Mouse (Mus musculus): ENCODE data around the gene Ndufaf3.
"Not testable (repeated sequence)": the region's sequence is repeated elsewhere in the genome, so short reads cannot be mapped to it uniquely, and the experiment has no call there.

Ndufaf3 gene

DNA sequence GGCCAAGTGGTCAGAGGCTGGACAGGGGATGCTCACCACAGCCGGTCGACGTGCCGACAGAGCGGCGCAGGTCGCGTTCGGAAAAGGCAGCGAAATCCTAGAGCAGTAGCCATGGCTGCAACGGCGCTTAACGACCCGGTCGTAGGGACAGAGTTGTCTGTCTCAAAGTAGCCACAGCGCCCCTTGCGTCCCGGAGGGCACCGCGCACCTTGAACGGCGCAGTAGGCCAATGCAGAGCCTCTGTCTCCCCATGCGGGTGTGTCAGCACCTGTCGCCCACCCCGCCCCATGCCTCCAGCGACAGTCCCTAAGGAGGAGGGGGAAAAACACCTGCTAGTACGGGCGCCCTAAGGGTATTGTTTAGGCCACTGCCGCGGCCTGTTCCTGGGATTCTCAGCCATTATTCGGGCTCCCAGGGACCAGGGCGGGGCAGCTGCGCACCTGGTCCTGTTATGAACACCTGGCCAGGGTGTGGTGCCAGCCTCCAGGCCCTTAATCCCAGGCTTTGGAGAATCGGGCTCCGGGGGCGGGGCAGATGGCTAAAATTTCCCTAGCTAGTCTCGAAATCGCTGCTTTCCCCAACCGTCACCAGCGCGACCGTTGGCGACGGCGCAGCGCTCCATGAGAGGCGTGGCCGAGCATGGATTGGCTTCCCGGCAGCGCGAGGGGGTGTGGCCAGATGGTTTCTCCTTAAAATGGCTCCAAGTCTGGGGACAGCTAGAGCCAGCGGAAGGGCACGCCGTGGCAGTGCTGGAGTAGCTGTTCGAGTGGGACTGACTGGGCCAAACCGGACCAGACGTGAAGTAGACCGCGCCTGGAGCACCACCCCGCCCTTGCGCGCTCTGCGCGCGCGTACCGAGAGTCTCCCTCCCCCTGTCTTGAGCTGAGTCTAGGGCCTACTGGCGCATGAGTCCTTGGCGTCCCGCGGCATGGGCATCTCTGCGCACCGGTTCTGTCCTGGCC, at the start of gene Ndufaf3:
Ndufaf3 (minus strand) TSS at position 620 of the 962 bp plus-strand sequence.
- DNase-seq, result peak; percentile 96

DNA sequence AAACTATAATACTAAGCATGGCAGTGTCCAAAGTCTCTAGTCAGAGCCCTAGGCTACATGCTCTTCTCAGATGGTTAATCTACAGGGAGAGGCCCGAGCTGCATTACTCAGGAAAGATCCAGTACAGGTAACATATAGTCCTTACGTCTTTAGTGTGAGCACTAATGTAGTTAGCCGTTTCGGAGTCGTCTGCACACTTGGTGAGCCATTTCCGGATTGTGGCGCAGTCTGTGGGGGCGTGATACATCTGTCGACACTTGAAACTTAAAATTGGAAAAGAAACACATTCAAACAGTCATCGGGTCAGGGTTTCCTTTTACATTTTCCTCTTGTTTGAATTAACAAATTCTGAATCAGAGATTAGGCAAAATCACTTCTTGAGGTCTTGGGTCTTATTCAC, 44.3 kb upstream of the Ndufaf3 start:
- no peak for DNase-seq

DNA sequence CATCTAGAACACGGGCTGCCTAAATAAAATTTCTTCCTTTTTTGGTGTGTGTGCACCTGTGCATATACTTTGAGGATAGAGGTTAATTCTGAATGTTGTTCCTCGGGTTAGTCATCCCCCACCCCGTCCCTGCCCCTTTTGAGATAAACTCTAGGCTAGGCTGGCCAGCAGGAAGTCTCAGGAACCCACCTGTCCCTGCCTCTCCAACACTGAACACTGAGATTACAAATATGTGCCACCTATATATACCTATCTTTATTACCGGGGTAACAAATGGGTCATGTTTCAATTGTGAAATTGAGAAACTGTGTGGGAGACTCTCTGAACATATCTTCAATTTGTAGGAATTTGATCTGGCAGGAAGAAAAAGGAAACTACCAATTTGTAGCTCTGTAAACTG, 41.7 kb upstream of the Ndufaf3 start:
- DNase-seq, result no peak

DNA sequence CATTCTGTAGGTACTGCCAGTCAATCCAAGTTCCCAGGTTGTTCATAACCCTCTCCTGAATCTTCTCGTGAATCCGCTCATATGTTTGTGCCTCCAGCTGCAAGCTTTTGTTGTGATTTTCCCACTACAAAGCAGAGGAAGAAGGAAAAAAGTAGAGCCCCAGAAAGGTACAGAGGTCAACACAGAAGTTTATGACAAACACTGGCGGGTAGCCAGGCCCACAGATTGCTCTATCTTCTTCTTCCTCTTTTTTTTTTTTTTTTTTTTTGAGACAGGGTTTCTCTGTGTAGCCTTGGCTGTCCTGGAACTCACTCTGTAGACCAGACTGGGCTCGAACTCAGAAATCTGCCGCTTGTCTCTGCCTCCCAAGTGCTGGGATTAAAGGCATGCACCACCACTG, 40.7 kb upstream of the Ndufaf3 start:
- DNase-seq, result not testable (repeated sequence)

DNA sequence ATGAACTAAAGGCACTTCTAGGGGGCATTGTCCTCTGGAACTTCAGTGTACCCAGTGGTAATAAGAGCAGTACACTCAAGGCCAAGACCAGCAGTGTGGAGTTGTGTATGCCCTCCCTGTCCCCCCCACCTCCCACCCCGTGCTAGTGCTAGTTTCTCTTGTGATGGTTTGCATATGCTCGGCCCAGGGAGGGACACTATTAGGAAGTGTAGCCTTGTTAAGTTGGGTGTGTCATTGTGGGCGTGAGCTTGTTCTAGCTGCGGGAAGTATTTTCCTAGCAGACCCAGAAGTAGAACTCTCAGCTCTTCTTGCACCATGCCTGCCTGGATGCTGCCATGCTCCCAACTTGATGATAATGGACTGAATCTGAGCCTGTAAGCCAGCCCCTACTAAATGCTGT, 34.8 kb upstream of the Ndufaf3 start:
- DNase-seq, result no peak

DNA sequence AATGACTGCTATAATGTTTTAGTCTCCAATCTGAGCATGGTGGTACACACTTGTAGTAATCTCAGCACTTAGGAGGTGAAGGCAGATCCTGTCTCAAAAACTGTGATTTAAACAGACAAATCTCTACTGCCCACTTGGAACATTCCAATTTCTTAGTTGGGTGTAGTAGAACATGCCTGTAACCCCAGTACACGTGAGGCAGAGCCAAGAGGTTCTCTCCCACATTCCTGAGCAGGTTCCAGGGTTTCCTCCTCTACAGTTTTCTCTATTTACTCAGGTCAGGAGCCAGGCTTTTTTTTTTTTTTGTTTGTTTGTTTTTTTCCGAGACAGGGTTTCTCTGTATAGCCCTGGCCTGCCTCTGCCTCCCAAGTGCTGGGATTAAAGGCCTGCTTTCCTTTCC, 32.8 kb upstream of the Ndufaf3 start:
- no peak for DNase-seq

DNA sequence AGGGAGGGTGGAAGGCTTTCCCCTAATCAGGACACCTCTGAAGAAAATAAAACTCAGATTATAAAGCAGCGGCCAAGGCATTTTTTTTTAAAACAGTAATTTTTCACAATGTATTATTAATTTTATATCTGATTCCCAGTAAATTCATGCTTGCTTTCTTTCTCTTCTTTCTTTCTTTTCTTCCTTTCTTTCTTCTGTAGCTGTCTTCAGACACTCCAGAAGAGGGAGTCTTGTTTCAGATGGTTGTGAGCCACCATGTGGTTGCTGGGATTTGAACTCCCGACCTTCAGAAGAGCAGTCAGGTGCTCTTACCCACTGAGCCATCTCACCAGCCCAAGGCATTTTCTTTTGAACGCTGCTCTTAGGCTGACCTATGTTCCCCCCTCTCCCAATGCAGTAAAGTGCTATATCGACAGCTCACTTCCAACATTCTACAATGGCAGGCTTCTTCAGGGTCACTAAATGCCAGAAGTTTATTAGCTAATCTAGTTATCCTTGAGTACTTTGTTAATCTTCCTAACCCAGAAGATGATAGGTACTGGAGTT, 31.9 kb upstream of the Ndufaf3 start:
- DNase-seq, result no peak

DNA sequence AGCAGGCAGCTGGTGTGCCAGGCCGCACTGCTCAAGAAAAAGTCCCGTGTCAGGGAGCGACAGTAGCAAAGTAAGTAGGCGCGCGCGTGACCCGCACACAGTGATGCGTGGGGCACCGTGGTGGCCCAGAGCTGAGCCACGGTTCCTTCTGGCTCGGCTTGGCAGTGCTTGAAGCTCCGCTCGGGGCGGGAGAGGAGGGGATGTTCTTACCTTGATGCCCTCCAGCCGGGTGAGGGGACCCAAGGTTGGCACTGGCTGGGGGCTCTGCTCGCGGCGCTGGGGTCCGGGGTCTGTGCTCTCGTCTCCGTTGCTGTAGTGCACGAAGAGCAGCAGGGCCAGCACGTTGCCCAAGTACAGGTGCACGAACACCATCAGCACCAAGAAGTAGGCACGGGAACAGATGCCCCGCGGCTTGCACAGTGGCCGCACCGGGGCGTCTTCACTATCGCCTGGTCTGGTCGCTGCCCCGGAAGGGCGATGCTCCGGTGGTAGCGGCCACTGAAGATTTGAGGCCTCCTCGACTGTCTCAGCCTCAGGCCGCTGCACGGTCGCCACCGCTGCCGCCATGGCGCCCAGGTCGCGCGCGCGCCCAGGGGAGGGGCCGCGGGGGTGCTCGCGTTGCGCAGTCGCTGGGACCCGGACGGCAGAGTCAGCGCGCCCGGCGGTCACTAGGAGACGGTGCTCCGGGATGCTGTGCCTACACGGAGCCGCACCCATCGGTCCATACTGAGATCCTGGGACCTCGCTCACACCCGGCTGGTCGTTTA, 29.9 kb upstream of the Ndufaf3 start, which contains the start of gene P4htm:
P4htm (minus strand) TSS at position 670 of the 767 bp plus-strand sequence.
- peak; percentile 73 for DNase-seq

DNA sequence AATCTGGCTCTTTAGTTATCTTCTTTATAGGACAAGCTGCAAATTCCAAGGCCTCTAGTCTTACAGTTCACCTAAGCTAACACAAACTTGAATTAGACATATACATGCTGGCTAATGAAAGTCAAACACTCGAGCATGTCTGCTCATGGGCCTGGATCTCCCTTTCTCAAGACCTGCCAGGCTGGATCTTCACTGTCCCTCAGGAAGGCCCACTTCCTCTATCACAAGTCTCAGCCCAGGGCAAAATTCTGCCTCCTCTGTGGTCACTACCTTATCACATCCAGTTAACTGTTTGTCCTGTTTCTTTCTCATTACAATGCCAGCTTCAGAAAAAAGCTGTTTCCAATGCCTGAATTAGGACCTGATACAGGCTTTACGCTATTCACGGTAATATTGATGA, 27.1 kb upstream of the Ndufaf3 start:
- DNase-seq, result no peak

DNA sequence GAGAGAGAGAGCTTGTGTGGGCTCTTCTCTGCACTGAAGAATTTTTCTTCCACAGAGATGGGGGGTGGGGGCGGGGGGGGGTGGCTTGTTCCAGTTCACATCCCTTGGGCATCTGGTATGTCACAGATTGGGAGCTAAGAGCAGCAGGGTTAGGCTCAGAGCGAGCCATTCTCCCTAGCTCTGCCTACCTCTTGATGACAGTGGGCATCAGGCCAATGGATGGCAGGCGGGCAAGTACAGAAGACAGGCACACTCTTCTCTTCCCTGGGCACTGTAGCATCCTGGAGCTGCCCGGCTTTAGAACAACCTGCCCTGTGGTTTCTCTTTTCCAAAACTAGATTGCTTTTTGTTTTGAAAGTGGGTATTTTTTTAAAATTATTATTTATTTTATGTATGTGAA, 24.2 kb upstream of the Ndufaf3 start:
- peak; percentile 56 for DNase-seq

DNA sequence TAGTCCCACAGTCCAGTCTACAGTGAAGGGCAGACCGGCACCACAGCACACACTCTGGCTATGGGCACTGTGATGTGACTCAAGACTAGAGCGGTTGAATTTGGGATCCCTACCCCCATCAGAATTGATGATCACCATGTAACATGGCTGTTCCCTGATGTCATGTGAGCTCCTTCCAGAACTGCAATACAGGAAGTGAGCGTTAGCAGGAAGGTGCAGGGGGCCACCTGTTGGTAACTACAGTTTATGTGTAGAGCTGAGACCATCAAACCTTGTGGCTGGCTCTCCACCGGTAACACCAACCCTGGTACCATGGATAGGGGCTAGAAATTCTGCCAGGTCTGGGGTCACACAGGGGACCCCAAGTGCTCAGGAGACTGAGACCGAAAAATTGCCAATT, 22.0 kb upstream of the Ndufaf3 start:
- DNase-seq, result no peak

DNA sequence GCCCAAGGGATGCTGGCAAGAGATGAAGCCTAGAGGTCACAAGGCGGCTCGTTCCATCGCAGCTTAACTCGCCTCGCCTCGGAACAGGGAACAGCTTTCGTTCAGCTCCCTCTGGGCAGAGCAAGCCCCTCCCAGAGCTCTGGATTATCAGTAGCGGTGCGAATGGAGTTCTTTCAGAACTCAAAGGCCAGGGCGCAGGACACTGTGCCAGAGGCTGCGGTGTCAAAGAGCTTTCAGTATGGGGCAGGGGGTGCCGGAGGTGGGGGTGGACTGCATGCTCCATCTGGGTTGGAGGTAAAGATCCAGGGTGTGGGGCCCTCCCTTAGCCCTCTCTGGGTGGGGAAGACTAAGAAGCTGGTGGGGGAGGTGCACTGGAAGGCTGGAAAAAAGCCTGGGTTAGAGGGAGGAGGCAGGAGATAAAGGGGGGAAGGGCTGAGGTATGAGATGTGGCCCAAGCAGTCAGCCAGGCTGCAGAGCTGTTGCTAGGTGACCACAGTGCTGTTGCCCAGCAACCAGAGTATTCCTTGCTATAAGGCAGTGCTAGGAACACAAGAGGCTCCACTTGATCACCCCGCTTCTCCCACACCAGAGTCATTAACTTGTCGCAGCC, 20.4 kb upstream of the Ndufaf3 start:
- peak; percentile 96 for DNase-seq

DNA sequence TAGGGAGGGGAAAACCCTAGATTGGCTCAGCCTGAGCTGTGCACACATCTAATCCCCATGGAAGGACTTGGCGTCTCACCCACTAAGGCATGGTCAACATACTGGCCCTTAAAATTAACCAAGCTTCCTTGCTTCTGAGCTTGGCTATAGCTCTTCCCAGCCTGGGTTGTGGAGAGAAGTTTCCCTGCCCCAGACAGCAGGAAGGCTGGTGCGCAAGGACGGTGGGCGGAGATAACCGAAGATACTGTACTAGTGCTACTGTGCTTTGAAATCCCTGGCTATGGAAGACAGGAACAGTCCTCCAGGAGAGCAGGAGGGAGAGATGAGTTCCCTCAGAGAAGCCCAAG, 12.1 kb upstream of the Ndufaf3 start:
- no peak for DNase-seq

DNA sequence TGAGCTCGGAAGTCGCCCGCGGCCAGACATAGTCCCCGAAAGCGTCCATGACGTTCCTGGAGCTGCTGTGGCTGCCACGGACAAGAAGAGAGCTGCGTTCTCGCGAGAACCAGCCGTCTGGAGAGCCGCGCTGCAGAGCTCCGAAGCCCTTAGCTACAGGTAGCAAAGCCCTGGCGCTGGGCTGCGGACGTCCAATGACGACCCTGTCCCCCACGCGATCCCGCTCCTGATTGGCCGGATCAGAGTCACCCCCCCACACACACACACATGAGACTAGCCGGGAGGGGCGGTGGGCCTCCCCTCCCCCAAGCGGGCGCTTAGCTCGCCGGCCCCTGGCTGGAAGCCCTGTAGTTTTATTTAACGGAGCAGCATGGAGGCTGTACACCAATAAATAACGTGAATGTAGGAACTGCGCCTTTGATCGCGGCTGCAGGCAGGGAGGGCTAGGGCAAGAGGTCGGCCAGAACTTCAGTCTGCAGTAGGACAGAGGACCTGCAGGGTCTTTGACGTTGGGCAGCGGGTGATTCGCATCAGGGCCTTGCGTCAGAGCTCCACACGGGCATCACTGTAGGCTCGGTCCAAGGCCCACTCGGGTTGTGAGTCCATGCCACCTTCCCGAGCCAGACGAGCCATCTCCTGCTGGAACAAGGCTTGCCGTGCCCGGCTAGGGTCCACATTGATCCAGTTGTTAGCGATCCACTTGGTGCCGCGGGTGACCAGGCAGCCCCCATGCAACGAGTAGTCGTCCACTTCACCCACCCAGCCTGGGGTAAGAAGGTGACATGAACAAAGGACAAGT, 11.5 kb upstream of the Ndufaf3 start, which contains the start of gene Wdr6:
Wdr6 (minus strand) TSS at position 195 of the 799 bp plus-strand sequence.
- peak; percentile 96 for DNase-seq

DNA sequence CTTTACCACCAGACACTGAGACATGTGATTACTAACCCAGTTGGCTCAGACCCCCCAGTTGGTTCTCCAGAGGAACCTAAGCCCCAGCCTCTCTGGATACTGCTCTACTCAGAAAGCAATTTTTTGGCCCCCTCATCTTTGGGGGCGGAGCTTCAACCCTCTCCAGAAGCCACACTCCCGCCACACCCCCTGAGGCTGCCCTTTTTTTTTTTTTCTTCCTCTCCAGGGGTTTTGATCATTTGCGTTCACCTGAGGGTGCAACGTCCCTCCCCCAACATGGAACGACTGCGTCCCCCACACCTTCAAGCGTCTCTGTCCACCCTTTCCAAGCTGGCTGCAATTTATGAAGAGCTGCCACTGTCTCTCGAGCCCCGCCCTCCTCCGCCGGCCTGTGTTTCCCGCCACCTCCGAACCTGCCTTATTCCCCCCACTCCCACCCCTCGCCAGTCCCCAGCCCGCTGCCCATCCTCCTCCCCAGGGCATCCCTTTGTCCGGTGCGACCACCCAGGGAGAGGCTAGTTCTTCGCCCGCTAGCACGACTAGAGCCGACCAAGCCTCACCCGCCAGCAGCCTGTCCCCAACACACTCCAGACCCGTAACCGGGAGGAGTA, 10.8 kb upstream of the Ndufaf3 start:
- no peak for DNase-seq

DNA sequence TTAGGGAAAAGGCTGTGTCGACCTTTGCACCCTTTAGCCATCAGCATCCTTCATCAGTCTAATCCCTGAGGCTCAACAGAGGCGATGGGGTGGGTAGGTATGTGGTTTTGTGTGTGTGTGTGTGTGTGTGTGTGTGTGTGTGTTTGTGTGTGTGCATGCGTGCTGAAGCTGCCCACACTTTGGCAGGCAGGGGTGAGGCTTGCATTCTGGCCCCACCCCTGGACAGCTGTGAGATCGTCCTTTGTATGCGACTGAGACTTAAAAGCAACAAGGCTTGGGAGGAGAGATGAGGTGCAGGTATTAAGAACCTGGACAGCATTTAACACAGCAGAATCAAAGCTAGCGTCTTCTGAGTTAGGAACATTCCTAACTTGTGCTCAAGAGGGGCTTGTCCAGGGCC, 9.8 kb upstream of the Ndufaf3 start:
- no peak for DNase-seq

DNA sequence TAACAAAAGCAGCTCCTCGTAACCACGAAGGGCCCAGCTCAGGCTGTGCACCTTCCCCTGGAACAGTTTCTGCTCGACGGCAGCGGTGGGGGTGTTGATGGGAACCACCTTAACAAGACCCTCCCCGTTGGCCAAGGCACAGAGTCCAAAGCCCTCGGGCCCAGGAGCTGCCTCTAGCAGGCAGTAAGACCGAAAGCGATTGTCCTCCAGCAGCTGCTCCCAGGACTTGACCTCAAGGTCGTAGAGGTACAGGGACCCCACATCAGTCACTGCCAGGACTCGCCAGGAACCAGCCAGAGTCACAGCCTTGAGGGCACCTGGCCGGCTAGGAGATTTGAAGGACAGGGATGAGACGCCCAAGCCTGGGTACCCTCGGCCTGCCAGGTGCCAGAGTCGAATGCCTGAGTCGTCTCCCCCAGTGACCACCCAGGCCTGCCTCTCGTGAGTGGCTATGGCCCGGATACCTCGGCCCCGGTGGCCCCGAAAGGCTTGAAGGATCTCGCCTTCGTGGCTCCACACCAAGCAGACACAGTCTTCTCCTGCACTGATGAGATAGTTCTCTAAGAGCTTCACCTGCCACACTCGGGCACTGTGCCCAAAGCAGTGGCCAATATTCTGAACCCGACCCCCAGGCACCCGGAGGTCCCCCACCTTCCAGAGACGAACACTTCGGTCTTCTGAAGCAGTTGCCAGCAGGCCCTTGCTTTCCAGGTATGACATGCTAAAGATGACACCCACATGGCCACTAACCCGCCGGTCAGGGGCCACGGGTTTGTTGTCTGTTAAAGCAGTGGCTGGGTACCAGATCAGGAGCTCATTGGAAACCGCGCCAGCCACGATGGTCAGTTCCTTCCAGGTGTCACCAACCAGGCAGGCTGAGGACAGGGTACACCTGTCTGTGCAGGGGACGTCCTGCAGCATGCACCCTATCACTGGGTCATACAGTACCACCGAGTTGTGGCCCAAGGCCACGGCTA, 8.4 kb upstream of the Ndufaf3 start:
- DNase-seq, result no peak

DNA sequence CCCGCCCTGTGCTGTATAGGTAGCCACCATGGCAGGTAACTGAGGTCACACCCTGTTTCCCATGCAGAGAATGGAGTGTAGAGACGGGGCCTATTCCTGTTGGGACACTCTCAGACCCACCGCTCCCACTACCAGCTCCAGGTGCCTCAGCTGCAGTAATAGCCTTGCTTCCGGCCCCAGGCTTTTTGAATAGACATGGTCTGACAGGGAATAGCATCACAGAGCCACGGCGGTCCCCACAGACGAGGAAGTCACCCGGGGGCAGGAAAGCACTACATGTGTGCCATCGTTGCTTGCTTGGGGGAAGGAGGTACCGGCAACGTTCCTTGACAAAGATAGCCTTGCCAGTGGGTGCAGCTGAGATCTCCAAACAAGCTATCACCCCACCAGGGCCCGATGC, 7.7 kb upstream of the Ndufaf3 start:
- no peak for DNase-seq

DNA sequence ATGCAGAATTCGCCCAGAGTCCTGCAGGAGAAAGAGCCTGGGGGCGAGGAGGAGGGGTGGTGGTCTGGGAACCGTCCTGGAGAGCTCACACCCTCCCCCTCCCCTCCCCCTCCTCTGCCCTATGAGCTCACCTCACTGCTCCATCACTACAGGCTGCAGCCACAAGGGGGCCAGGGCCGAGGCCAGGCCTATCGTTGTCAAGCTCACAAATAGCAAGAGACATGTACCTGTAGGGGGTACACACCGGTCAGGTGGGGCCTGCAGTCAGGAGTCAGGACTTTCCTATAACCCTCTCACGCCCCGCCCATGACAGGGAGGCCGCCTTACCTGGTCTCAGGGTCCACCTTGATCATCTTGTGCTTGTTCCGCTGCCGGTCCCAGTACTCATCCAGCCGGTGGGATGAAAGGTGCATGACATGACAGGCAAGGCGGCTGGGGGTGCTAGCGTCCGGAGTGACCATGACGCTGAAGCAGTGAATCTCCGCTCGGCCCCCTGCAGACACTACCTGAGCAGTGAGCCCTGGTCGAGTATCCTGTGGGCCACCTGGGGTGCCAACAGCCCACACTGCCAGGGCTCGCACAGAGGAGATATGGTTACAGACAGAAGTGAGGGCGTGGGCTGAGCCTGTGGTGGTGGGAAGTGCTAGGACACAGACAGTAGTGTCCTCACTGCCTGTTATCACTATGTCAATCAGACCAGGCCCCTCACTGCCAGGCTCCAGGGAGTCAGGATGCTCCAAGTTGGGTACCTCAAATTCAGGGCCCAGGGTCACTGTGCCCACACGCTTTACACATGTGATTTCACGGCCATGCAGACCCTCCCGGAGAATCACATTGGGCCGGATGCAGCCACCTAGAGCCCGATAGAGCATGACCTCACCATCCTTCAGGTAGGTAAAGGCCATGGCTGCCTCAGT, 6.8 kb upstream of the Ndufaf3 start:
- DNase-seq, result no peak
